Mouse (Mus musculus): Measurements from ENCODE around the gene Phrf1. TPM values are rescaled to one million over a fixed set of nuclear protein-coding genes. Genes with fewer than 3 reads are reported as not detected.

Gene Phrf1
- polyA plus RNA-seq, 1 experiment, result 22.5 TPM

DNA sequence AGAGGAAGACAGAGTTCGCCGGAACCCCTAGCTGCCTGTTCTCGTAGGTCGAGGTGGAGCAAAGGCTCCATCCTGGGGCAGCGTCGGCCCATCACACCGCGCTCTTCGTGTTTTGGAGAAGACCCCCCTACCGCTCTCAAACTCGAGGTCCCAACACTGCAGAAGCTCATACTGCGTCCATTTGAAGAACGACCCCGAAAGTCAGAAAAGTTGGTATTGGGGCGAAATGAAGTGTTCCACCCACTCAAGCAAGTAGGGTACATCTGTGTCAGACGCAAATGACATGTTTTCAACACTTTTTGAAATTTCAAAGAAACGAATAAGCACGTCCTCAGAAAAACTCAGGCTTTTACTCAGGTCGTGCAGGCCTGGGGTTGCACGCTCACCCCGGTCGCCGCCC, 34.2 kb upstream of the Phrf1 start:
- no peak for TF ChIP-seq POLR2A (IDR thresholded peaks at IDR 0.05; ENCODE audit: borderline replicate concordance, extremely low read depth, low read depth, low read length)
- TF ChIP-seq CTCF (IDR thresholded peaks at IDR 0.05; ENCODE audit: insufficient read depth, low read length), result no peak

DNA sequence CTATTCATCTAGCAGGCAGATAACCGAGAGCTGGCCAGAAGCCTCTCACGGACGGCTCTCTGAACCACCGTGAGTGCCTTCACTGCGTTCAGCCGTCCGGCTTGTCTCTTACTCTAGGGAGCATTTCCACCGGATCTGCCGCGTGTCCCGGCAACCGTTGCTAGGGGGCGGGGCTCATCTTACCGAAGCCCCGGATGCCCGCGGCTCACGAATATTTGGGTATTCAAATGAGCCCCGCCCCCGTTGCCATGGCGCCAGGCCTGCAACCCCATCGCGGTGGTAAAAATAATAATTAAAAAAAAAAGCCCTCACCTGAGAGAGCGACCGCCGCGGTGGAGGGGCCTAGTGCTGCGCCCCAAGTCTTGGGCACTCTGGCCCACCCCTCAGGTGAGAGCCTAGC, 33.8 kb upstream of the Phrf1 start:
- WGBS, result 2% methylated on average over 28 of the region's 28 CpGs
- peak; percentile 83 for DNase-seq
- Histone ChIP-seq H3K4me3 (replicated peaks; ENCODE audit: extremely low read depth, low read depth, low read length) (peak overlapping the region; percentile 85), H3K4me1 (ENCODE audit: control insufficient read depth, insufficient read depth, low read length) (peaks cover 10% of the 10 kb centered on the region)
- TF ChIP-seq POLR2A (IDR thresholded peaks at IDR 0.05; ENCODE audit: borderline replicate concordance, extremely low read depth, low read depth, low read length) (peak; percentile 71; the same call in 1 of the 2 replicates), CTCF (IDR thresholded peaks at IDR 0.05; ENCODE audit: insufficient read depth, low read length) (no peak)

More for the DNA sequence above, 34.2 kb upstream of the Phrf1 start:
- DNase-seq, result no peak
- Histone ChIP-seq H3K4me1 (ENCODE audit: control insufficient read depth, insufficient read depth, low read length) (peaks cover 10% of the 10 kb centered on the region), H3K4me3 (replicated peaks; ENCODE audit: extremely low read depth, low read depth, low read length) (peak overlapping the region; percentile 85)
- under 1% methylated on average over 23 of the region's 23 CpGs for WGBS

DNA sequence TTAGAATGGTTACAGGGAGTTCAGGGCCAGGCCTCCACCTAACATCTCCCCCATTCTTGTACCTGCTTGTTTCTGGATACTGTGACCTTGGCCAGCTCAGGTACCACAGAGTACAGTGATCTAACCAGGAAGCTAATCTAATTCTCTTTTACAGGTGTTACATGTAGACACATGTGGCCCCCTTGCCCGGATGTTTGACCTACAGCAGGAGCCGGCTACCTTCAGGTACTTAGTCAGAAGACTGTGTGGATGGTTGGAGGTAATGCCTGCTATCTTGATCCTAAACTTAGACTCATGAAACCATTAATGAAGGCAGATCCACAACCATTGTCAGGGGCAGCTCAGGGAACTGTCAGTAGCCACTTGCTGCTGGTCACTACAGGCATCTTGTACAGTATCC, 32.8 kb upstream of the Phrf1 start:
- Histone ChIP-seq H3K4me1 (ENCODE audit: control insufficient read depth, insufficient read depth, low read length) (peaks cover 9% of the 10 kb centered on the region), H3K4me3 (replicated peaks; ENCODE audit: extremely low read depth, low read depth, low read length) (no peak overlapping the region)
- DNase-seq, result no peak
- 95% methylated on average over 2 of the region's 2 CpGs for WGBS
- TF ChIP-seq CTCF (IDR thresholded peaks at IDR 0.05; ENCODE audit: insufficient read depth, low read length) (no peak), POLR2A (IDR thresholded peaks at IDR 0.05; ENCODE audit: borderline replicate concordance, extremely low read depth, low read depth, low read length) (no peak)

DNA sequence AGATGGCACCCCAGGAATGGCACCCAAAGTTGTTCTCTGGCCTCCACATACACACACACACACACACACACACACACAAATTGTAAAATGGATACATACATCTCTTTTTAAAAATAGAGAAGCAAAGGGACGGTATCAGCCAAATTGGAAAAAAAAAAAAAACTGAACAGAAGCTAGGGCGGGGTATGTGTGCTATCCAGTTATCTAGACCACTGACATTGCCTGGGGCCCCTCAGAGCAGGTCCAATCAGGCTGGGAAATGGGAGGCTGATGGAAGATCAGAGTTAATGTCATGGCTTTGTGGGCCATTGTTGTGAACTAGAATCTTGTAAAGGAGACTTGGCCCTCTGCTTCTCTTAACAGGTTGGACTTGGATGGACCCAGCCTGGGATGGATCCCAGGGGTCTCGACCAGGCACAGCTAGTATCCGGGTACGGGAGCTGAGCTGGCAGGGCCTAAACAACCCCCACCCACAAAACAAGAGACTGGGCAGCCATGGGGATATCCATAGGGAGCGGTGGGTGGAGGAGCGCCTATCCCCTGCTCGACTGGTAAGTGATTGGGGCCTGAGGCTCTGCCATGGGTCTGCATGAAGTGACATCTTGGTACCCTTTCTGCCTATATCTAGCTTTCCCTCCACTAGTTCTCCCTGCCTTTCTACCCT, 31.8 kb upstream of the Phrf1 start:
- 95% methylated on average over 8 of the region's 8 CpGs for whole genome bisulfite sequencing
- H3K4me1 ChIP-seq (ENCODE audit: control insufficient read depth, insufficient read depth, low read length), result peaks cover 5% of the 10 kb centered on the region
- no peak overlapping the region for H3K4me3 ChIP-seq (replicated peaks; ENCODE audit: extremely low read depth, low read depth, low read length)
- TF ChIP-seq POLR2A (IDR thresholded peaks at IDR 0.05; ENCODE audit: borderline replicate concordance, extremely low read depth, low read depth, low read length), result no peak
- TF ChIP-seq CTCF (IDR thresholded peaks at IDR 0.05; ENCODE audit: insufficient read depth, low read length), result no peak
- no peak for DNase-seq

DNA sequence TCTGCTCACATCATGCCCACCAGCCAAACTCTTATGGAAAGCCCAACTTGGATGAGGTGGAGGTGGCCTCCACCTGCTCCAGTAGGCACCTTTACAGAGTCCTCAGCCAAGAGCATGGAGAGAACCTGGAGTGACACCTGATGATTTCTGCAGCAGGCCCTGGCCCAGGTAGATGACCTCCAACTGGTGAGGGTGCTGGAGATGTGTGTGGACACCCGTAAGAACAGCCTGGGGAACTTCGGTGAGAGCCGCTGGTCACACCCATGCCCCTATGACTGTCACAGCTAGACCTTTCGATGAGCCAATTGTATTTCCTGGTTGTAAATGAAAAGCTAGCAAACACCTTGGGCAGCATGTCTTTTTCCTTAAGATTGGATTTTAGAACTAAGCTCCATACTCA, 30.5 kb upstream of the Phrf1 start:
- no peaks in the 10 kb centered on the region; the same call in 1 of the 2 replicates for H3K4me1 ChIP-seq (ENCODE audit: control insufficient read depth, insufficient read depth, low read length)
- WGBS, result 93% methylated on average over 4 of the region's 4 CpGs
- no peak for TF ChIP-seq CTCF (IDR thresholded peaks at IDR 0.05; ENCODE audit: insufficient read depth, low read length)
- no peak for TF ChIP-seq POLR2A (IDR thresholded peaks at IDR 0.05; ENCODE audit: borderline replicate concordance, extremely low read depth, low read depth, low read length)
- no peak overlapping the region for H3K4me3 ChIP-seq (replicated peaks; ENCODE audit: extremely low read depth, low read depth, low read length)
- no peak for DNase-seq

DNA sequence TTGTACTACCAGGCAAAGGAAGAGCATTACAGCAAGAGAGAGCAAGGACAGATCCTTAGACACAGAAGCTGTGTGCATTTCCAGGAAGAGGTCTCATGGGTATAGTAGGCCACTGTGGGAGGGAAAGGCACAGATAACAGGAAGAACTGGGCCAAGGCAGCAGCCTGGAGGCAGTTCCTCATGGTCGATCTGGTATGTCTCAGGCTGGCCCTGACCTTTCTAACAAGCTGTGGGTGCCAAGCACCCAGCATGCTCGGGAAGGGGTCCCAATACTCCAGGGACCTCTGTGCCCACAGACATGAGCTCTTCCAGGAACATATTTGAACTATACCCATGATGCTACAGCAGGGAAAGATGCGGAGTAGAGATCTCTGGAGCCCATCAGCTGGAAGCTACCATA, 24.0 kb upstream of the Phrf1 start:
- TF ChIP-seq POLR2A (IDR thresholded peaks at IDR 0.05; ENCODE audit: borderline replicate concordance, extremely low read depth, low read depth, low read length) (no peak), CTCF (IDR thresholded peaks at IDR 0.05; ENCODE audit: insufficient read depth, low read length) (no peak)
- no peak overlapping the region for H3K4me3 ChIP-seq (replicated peaks; ENCODE audit: extremely low read depth, low read depth, low read length)
- 68% methylated on average over 3 of the region's 3 CpGs for WGBS
- DNase-seq, result no peak
- no peaks in the 10 kb centered on the region for H3K4me1 ChIP-seq (ENCODE audit: control insufficient read depth, insufficient read depth, low read length)

DNA sequence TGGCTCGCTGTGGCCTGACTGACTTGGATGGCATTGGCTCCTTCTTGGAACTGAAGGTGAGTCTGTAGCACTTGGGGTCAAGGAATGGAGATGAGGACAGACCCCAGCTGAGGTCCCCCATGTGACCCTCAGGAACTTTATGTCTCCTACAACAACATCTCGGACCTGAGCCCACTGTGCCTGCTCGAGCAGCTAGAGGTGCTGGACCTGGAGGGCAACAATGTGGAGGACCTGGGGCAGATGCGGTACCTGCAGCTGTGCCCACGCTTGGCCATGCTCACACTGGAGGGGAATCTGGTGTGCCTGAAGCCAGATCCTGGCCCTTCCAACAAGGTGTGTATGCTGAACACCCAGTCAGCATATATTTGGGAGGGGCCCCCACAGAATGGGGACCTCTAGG, 23.1 kb upstream of the Phrf1 start:
- H3K4me1 ChIP-seq (ENCODE audit: control insufficient read depth, insufficient read depth, low read length), result no peaks in the 10 kb centered on the region
- TF ChIP-seq POLR2A (IDR thresholded peaks at IDR 0.05; ENCODE audit: borderline replicate concordance, extremely low read depth, low read depth, low read length), result no peak
- no peak for TF ChIP-seq CTCF (IDR thresholded peaks at IDR 0.05; ENCODE audit: insufficient read depth, low read length)
- DNase-seq, result no peak
- H3K4me3 ChIP-seq (replicated peaks; ENCODE audit: extremely low read depth, low read depth, low read length), result no peak overlapping the region
- 93% methylated on average over 5 of the region's 5 CpGs for WGBS

DNA sequence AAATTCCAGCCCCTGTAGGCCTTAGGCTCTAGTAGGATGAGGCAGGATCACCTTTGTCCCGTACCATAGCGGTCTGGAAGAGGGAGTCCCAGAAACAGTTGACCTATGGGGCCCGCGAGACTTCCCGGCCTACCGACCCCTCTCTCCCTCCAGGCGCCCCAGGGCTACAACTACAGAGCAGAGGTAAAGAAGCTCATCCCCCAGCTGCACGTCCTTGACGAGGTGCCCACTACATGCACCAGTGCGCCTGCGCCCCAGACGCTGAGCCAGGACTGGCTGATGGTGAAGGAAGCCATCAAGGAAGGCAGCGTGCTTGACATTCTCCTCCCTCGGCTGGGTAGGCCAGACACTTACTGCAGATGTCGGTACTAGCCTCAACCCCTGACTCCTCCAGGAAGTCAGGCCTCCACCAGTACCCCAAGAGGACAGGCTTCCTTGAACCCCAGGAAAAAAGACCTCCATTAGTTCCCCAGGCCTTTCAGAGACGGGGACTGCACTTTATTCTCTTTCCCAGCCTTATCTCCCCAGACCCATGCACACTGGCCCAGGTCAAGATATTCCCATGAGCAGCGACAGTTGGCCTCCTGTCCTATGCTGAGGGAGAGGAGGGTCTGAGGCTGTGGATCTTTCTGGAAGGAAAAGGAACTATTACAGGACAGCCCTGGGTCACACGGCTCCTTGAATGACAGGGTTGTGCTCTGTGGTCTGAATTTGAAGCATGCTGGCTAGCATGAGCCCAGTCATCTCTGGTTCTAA, 22.2 kb upstream of the Phrf1 start:
- no peak for TF ChIP-seq CTCF (IDR thresholded peaks at IDR 0.05; ENCODE audit: insufficient read depth, low read length)
- TF ChIP-seq POLR2A (IDR thresholded peaks at IDR 0.05; ENCODE audit: borderline replicate concordance, extremely low read depth, low read depth, low read length), result no peak
- H3K4me1 ChIP-seq (ENCODE audit: control insufficient read depth, insufficient read depth, low read length), result no peaks in the 10 kb centered on the region
- 95% methylated on average over 18 of the region's 18 CpGs for WGBS
- H3K4me3 ChIP-seq (replicated peaks; ENCODE audit: extremely low read depth, low read depth, low read length), result no peak overlapping the region
- no peak for DNase-seq

DNA sequence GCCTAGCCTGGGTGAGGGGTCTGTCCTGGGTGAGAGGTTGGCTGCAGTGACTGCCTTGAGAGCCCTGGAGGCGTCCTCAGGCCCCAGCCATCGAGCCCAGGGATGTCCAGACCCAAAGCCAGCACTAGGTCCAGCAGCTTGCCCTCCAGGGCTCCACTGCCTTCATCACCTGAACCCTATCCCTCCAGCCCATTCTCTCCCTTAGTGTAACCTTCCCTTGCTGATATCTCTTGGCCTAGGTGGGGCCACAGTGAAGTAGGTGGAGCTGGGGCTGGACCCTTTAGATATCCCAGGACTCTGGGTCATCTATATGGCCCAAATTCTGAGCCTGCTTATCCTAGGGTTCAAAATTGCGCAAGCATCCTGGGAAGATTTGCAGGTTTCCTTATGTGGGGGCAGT, 19.1 kb upstream of the Phrf1 start:
- TF ChIP-seq CTCF (IDR thresholded peaks at IDR 0.05; ENCODE audit: insufficient read depth, low read length), result no peak
- no peak for TF ChIP-seq POLR2A (IDR thresholded peaks at IDR 0.05; ENCODE audit: borderline replicate concordance, extremely low read depth, low read depth, low read length)
- WGBS, result 70% methylated on average over 3 of the region's 3 CpGs
- no peak overlapping the region for H3K4me3 ChIP-seq (replicated peaks; ENCODE audit: extremely low read depth, low read depth, low read length)

DNA sequence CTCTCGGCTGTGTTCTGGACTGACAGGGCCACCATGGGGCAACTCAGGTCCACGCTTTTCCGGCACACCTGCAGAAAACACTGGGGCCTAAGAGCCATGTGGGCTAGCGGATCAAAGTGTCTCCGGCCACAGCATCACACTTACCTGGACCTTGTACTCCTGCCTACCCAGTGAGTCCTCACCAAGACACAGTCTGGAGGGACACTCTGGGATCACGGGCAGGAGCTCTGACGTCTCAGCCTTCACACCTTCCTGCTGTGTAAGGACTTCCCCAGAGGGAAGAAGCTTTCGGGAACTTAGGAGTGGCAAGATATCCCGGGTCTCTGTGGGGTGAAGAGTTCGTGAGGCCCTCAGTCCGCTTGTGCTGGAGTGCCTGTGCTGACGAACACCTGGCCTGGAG, 18.4 kb upstream of the Phrf1 start:
- TF ChIP-seq CTCF (IDR thresholded peaks at IDR 0.05; ENCODE audit: insufficient read depth, low read length) (no peak), POLR2A (IDR thresholded peaks at IDR 0.05; ENCODE audit: borderline replicate concordance, extremely low read depth, low read depth, low read length) (no peak)
- WGBS, result 65% methylated on average over 12 of the region's 12 CpGs

More for the DNA sequence above, 19.1 kb upstream of the Phrf1 start:
- no peaks in the 10 kb centered on the region for H3K4me1 ChIP-seq (ENCODE audit: control insufficient read depth, insufficient read depth, low read length)
- DNase-seq, result no peak

More for the DNA sequence above, 18.4 kb upstream of the Phrf1 start:
- Histone ChIP-seq H3K4me3 (replicated peaks; ENCODE audit: extremely low read depth, low read depth, low read length) (no peak overlapping the region), H3K4me1 (ENCODE audit: control insufficient read depth, insufficient read depth, low read length) (no peaks in the 10 kb centered on the region)
- no peak for DNase-seq
